Mouse (Mus musculus): ENCODE data around the gene Car12. TPM values are rescaled to one million over a fixed set of nuclear protein-coding genes. Genes with fewer than 3 reads are reported as not detected.

Car12 gene
- polyA plus RNA-seq, 1 experiment from 2014 or later, result 0.81 TPM

- Histone ChIP-seq H3K9ac (replicated peaks) (no peak overlapping the region), H3K27ac (replicated peaks) (no peak overlapping the region), H3K4me3 (replicated peaks) (no peak overlapping the region), H3K4me2 (no peak overlapping the region), H3K36me3 (no peaks in the 10 kb centered on the region), H3K4me1 (peaks cover 20% of the 10 kb centered on the region), H3K9me3 (replicated peaks) (no peaks in the 10 kb centered on the region), H3K27me3 (replicated peaks) (peaks cover 20% of the 10 kb centered on the region)
- WGBS, result 87% methylated on average over 2 of the region's 2 CpGs
- no peak for ATAC-seq (ENCODE audit: low FRiP score)
Observed at GRCm38 (mm10) chr9:66715361-66715760, 1.9 kb downstream of the Car12 start.

- peaks cover 20% of the 10 kb centered on the region for H3K4me1 ChIP-seq
- H3K9ac ChIP-seq (replicated peaks), result no peak overlapping the region
- no peak overlapping the region for H3K27ac ChIP-seq (replicated peaks)
- H3K4me3 ChIP-seq (replicated peaks), result no peak overlapping the region
- no peak for ATAC-seq (ENCODE audit: low FRiP score)
- peaks cover 20% of the 10 kb centered on the region for H3K27me3 ChIP-seq (replicated peaks)
- H3K4me2 ChIP-seq, result no peak overlapping the region
- 92% methylated on average over 3 of the region's 3 CpGs for WGBS
- H3K36me3 ChIP-seq, result no peaks in the 10 kb centered on the region
- H3K9me3 ChIP-seq (replicated peaks), result no peaks in the 10 kb centered on the region
Observed at GRCm38 (mm10) chr9:66716533-66716932, 3.0 kb downstream of the Car12 start.

DNA sequence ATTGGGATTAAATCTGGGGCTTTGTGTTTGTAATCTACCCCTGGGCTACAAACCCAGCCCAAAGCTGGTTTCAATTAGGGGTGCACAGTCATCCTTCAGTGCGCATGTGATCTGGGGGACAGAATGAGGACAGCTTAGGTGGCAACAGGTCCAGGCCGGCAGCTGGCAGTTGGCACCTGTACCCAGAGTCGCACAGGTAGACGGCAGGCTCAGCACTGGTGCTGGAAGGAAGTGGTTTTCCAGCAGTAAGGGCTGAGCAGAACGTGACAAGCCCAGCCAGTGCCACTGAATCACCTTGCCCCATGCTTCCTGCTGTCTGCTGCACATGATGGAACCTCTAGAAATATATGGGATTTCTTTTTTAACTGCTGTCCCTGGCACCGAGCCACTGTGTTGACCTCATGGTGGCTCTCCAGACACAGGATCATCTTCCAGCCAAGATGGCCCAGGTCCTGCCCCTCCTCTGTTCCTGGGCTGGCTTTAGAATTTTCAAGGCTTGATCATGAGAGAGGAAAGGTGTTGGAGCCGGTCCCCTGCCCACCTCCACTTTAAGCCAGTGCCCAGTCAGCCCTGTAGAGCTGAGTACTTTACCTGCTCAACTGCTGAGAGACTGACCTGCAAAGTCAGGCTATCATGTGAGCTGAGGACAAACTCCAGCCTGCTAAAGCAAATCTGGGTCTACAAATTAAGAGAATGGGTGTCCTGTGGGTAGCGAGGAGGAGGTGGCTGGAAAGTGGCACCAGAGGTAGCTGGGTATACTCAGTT is 7.4 kb downstream of the Car12 start:
- Histone ChIP-seq H3K27me3 (replicated peaks) (no peaks in the 10 kb centered on the region), H3K9ac (replicated peaks) (no peak overlapping the region), H3K4me2 (no peak overlapping the region), H3K27ac (replicated peaks) (no peak overlapping the region), H3K36me3 (no peaks in the 10 kb centered on the region), H3K4me3 (replicated peaks) (no peak overlapping the region), H3K9me3 (replicated peaks) (no peaks in the 10 kb centered on the region), H3K4me1 (peaks cover 10% of the 10 kb centered on the region)
- 94% methylated on average over 8 of the region's 8 CpGs for WGBS
- ATAC-seq (ENCODE audit: low FRiP score), result no peak

DNA sequence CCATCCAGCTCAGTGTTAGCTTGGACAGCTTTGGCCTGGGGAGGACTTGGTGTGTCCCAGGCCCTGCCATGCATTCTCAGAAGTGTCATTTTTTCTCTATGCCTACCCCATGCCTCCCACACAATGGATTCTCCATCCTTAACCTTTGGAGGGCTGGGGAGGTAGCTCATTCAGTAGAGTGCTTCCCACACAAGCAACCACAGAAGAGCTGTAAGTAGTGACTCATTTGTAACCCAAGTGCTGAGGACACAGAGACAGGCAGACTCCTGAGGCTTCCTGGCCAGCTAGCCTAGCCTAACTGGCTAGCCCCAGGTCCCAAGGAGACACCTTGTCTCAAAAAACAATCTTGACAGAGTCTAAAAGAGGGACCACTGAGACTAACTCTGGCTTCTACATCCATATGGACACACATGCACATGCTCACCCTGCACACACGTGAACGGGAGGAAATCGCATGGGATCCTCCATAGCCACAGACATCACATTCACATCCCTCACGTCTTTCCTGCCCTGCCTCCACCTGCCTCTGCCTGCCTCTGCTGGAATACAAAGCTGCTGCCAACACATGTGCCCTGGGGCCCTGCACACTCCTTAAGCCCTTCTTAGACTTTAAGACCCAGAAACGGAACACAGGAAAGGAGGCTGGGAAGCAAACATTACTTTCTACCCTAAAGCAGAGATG is 8.8 kb downstream of the Car12 start:
- Histone ChIP-seq H3K9ac (replicated peaks) (no peak overlapping the region), H3K4me2 (no peak overlapping the region), H3K4me3 (replicated peaks) (no peak overlapping the region), H3K36me3 (no peaks in the 10 kb centered on the region), H3K4me1 (peaks cover 10% of the 10 kb centered on the region), H3K27ac (replicated peaks) (0 out of 2 replicates have a peak overlapping the region, but pooled peaks have one; percentile 18), H3K9me3 (replicated peaks) (no peaks in the 10 kb centered on the region), H3K27me3 (replicated peaks) (no peaks in the 10 kb centered on the region)
- ATAC-seq (ENCODE audit: low FRiP score), result peak; percentile 21; the same call in 1 of the 2 replicates
- WGBS, result 74% methylated on average over 5 of the region's 5 CpGs

GRCm38 (mm10) chr9:66722869-66723272 is 9.4 kb downstream of the Car12 start:
- H3K4me3 ChIP-seq (replicated peaks), result no peak overlapping the region
- WGBS, result 48% methylated on average over 5 of the region's 5 CpGs
- H3K9ac ChIP-seq (replicated peaks), result no peak overlapping the region
- H3K9me3 ChIP-seq (replicated peaks), result no peaks in the 10 kb centered on the region
- H3K36me3 ChIP-seq, result no peaks in the 10 kb centered on the region
- H3K4me1 ChIP-seq, result peaks cover 10% of the 10 kb centered on the region
- no peaks in the 10 kb centered on the region for H3K27me3 ChIP-seq (replicated peaks)
- H3K4me2 ChIP-seq, result no peak overlapping the region
- ATAC-seq (ENCODE audit: low FRiP score), result 0 out of 2 replicates have a peak, but pooled peaks have one; percentile 17
- H3K27ac ChIP-seq (replicated peaks), result 0 out of 2 replicates have a peak overlapping the region, but pooled peaks have one; percentile 18

DNA sequence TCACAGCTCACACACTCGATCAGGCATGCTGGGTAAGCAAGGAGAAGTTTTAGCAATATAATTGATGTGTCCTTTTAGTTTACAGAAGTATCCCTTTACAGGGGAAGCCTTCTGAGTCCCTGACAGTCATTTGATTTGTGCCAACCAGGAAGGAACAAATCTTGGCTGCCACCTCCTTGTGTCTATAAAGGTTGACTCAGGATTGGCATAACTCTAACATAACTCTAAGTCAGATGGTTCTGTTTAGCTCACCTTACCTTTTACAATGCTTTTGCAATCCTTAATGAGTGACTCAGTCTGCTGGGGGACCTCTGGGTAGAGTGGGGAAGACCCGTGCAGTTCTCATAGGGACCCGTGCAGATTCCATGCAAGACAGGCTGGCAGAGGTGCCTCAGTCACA is 12.1 kb downstream of the Car12 start:
- Histone ChIP-seq H3K27me3 (replicated peaks) (no peaks in the 10 kb centered on the region), H3K36me3 (no peaks in the 10 kb centered on the region), H3K4me3 (replicated peaks) (no peak overlapping the region), H3K9ac (replicated peaks) (no peak overlapping the region), H3K27ac (replicated peaks) (no peak overlapping the region), H3K4me1 (peaks cover 10% of the 10 kb centered on the region), H3K9me3 (replicated peaks) (no peaks in the 10 kb centered on the region), H3K4me2 (no peak overlapping the region)
- ATAC-seq (ENCODE audit: low FRiP score), result no peak
- WGBS, result 82% methylated on average over 3 of the region's 3 CpGs

- no peak for ATAC-seq (ENCODE audit: low FRiP score)
- Histone ChIP-seq H3K9ac (replicated peaks) (no peak overlapping the region), H3K4me3 (replicated peaks) (no peak overlapping the region), H3K27ac (replicated peaks) (no peak overlapping the region), H3K4me2 (no peak overlapping the region), H3K4me1 (peaks cover 7% of the 10 kb centered on the region), H3K9me3 (replicated peaks) (no peaks in the 10 kb centered on the region), H3K27me3 (replicated peaks) (no peaks in the 10 kb centered on the region), H3K36me3 (no peaks in the 10 kb centered on the region)
- WGBS, result 72% methylated on average over 7 of the region's 7 CpGs
Observed at GRCm38 (mm10) chr9:66727333-66727732, 13.8 kb downstream of the Car12 start.

GRCm38 (mm10) chr9:66730556-66730955 is 17.1 kb downstream of the Car12 start:
- H3K27me3 ChIP-seq (replicated peaks), result no peaks in the 10 kb centered on the region
- H3K4me3 ChIP-seq (replicated peaks), result no peak overlapping the region
- H3K9me3 ChIP-seq (replicated peaks), result no peaks in the 10 kb centered on the region
- H3K4me2 ChIP-seq, result no peak overlapping the region
- no peak for ATAC-seq (ENCODE audit: low FRiP score)
- no peaks in the 10 kb centered on the region for H3K36me3 ChIP-seq
- peaks cover 9% of the 10 kb centered on the region for H3K4me1 ChIP-seq
- H3K27ac ChIP-seq (replicated peaks), result no peak overlapping the region
- H3K9ac ChIP-seq (replicated peaks), result no peak overlapping the region
- 87% methylated on average over 3 of the region's 3 CpGs for WGBS

DNA sequence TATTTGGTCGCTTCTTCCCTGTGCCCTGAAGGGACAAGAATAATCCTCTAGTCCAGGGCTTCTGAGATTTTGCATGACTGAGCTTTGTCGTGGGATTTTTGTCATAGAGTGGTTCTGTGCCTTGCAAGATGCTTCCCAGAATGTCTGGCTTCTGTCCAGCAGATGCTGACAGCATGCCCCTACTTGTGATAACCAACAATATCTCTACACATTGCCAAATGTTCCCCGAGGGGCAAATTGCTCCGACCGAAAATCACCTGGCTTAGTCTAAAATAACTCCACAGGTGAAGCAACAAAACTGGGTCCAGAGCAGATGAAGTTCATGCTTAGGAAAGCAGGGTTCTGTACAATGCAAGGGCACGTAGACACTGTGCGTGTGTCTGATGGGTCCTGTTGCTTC is 17.8 kb downstream of the Car12 start:
- ATAC-seq (ENCODE audit: low FRiP score), result no peak
- Histone ChIP-seq H3K4me1 (peaks cover 9% of the 10 kb centered on the region), H3K27me3 (replicated peaks) (no peaks in the 10 kb centered on the region), H3K36me3 (no peaks in the 10 kb centered on the region), H3K27ac (replicated peaks) (no peak overlapping the region), H3K9me3 (replicated peaks) (no peaks in the 10 kb centered on the region), H3K4me2 (no peak overlapping the region), H3K9ac (replicated peaks) (no peak overlapping the region), H3K4me3 (replicated peaks) (no peak overlapping the region)
- WGBS, result 80% methylated on average over 7 of the region's 7 CpGs

- H3K4me2 ChIP-seq, result no peak overlapping the region
- no peaks in the 10 kb centered on the region for H3K36me3 ChIP-seq
- no peaks in the 10 kb centered on the region for H3K27me3 ChIP-seq (replicated peaks)
- H3K9ac ChIP-seq (replicated peaks), result no peak overlapping the region
- ATAC-seq (ENCODE audit: low FRiP score), result no peak
- no peaks in the 10 kb centered on the region for H3K9me3 ChIP-seq (replicated peaks)
- WGBS, result 44% methylated on average over 15 of the region's 15 CpGs
- no peak overlapping the region for H3K27ac ChIP-seq (replicated peaks)
- no peak overlapping the region for H3K4me3 ChIP-seq (replicated peaks)
- H3K4me1 ChIP-seq, result peaks cover 9% of the 10 kb centered on the region
Observed at GRCm38 (mm10) chr9:66732791-66733691, 19.6 kb downstream of the Car12 start.

- no peak overlapping the region for H3K4me3 ChIP-seq (replicated peaks)
- H3K9ac ChIP-seq (replicated peaks), result no peak overlapping the region
- H3K27me3 ChIP-seq (replicated peaks), result no peaks in the 10 kb centered on the region
- WGBS, result 90% methylated on average over 6 of the region's 6 CpGs
- no peak overlapping the region for H3K4me2 ChIP-seq
- ATAC-seq (ENCODE audit: low FRiP score), result no peak
- H3K36me3 ChIP-seq, result no peaks in the 10 kb centered on the region
- peaks cover 9% of the 10 kb centered on the region for H3K4me1 ChIP-seq
- H3K9me3 ChIP-seq (replicated peaks), result no peaks in the 10 kb centered on the region
- no peak overlapping the region for H3K27ac ChIP-seq (replicated peaks)
Observed at GRCm38 (mm10) chr9:66734568-66734967, 21.1 kb downstream of the Car12 start.
